Mouse (Mus musculus) limb, embryonic 14.5 days (tissue): ENCODE data around the gene Nlrx1. TPM values are rescaled to one million over a fixed set of nuclear protein-coding genes. Genes with fewer than 3 reads are reported as not detected.

ENCODE experiments used
- ATAC-seq: fragments of 200-750 bp; cut with Nextera tagmentation; 2 replicates; pipeline ENCODE4 v1.8.0; 2017; ENCODE audit warnings: low read depth, moderate number of reproducible peaks, moderate TSS enrichment; ENCODE audit not compliant: low FRiP score
- DNase-seq: peaks from one replicate; pipeline ENCODE4 v3.0.0-alpha.2; 2015; ENCODE audit warnings: low spot score
- H3K27ac ChIP-seq: fragments of 300-500 bp; sonication (generic); replicated peaks from 2 replicates; pipeline ENCODE4 v1.5.1; 2014; ENCODE audit warnings: low read depth, mild to moderate bottlenecking, low read length, moderate library complexity, mixed read lengths
- H3K27me3 ChIP-seq: fragments of 300-500 bp; sonication (generic); 2 replicates; pipeline ENCODE4 v1.6.1; 2014; ENCODE audit warnings: low read length, mixed read lengths; ENCODE audit not compliant: control insufficient read depth, insufficient read depth
- H3K36me3 ChIP-seq: fragments of 300-500 bp; sonication (generic); 2 replicates; pipeline ENCODE4 v1.6.1; 2014; ENCODE audit warnings: mild to moderate bottlenecking, low read length, moderate library complexity, mixed read lengths; ENCODE audit not compliant: control insufficient read depth, insufficient read depth
- H3K4me1 ChIP-seq: fragments of 300-500 bp; sonication (generic); 2 replicates; pipeline ENCODE4 v1.6.1; 2014; ENCODE audit warnings: antibody characterized with exemption, low read length, mixed read lengths; ENCODE audit not compliant: control insufficient read depth, insufficient read depth
- H3K4me2 ChIP-seq: fragments of 300-500 bp; sonication (generic); replicated peaks from 2 replicates; pipeline ENCODE4 v1.6.1; 2014; ENCODE audit warnings: low read depth, mild to moderate bottlenecking, low read length, moderate library complexity; ENCODE audit not compliant: severe bottlenecking
- H3K4me3 ChIP-seq: fragments of 300-500 bp; sonication (generic); replicated peaks from 2 replicates; pipeline ENCODE4 v1.5.1; 2014; ENCODE audit warnings: low read length
- H3K9ac ChIP-seq: fragments of 300-500 bp; sonication (generic); 2 replicates; pipeline ENCODE4 v1.6.1; 2014; ENCODE audit warnings: mild to moderate bottlenecking, low read depth, low read length, moderate library complexity; ENCODE audit not compliant: severe bottlenecking
- H3K9me3 ChIP-seq: fragments of 300-500 bp; sonication (generic); 2 replicates; pipeline ENCODE4 v1.6.1; 2016; ENCODE audit warnings: low read length; ENCODE audit not compliant: control insufficient read depth
- POLR2A ChIP-seq: fragments of 200-500 bp; IDR thresholded peaks from 2 replicates; pipeline ENCODE4 v1.8.0; 2012; ENCODE audit warnings: inconsistent platforms, mild to moderate bottlenecking, moderate library complexity, borderline replicate concordance; ENCODE audit not compliant: insufficient read depth, insufficient read length; ENCODE audit errors: extremely low read depth
- WGBS: fragments of 180-500 bp; shearing (Covaris S2); extraction: QIAGEN DNeasy Blood & Tissue Kit; methylation state at CpG from one replicate; pipeline ENCODE4 v1.1.7; 2014; 5-methylcytosine and 5-hydroxymethylcytosine counted together
- polyA plus RNA-seq, 2 experiments: library from polyadenylated mRNA; depleted of rRNA in 1 of 2; stranded (reverse) in 1 of 2; unstranded in 1 of 2; fragments of >200 nt; fragmentation: Nextera tagmentation in 1 of 2; extraction: Ambion mirVana in 1 of 2; gene quantifications; 2 replicates each; pipeline versions ENCODE4 v1.2.1 to v1.2.3; 2012 to 2014

Gene Nlrx1
- polyA plus RNA-seq, 2 experiments = 8.6 to 13.5 TPM

DNA sequence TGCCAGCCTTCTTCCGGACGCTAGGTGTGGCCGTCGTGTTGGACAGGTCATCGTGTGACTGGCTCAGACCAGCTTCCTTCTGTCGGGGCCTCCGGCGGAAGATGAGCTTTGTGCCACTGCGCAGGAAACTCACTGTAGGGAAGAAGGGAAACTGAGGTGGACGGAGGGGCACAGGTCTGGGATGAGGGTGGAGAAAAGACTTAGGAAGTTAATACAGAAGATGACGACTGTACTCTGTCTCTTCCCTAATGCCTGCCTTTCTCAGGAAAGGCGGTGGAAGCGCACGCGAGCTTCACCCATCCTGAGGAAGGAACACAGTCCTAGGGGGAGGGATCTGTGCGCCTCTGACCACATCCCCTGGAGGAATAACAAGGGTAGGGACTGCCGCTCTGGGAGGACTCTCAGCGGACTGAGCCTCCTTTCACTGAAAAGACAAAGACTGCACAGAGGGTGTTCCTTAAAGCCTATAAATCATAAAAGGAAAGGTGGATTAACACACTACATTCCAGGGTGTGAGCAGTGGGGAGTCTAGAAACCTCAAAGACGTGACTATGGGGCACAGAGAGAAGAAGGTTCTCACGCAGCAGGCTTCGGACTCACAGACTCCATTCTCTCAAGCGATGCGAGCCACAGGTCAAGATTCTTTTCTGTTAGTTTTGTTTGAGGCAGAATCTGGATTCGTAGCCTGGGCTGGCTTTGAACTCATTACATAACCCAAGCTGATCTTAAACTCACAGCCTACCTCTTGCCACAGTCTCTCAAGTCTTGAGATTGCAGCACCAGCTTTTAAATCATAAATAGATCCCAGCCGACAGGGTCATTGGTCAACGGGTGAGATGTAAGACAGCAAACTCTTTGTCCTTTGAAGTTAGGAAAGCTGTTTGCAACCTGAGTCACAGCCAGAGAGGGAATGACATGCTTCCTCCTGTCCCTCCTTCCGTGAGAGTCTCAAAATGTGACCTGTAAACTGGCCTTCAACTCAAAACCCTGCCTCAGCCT is 43.0 kb upstream of the Nlrx1 start:
- H3K4me1 ChIP-seq = no peaks in the 10 kb centered on the region
- 0 out of 2 replicates have a peak overlapping the region, but pooled peaks have one; percentile 13 for H3K4me2 ChIP-seq
- ATAC-seq = no peak
- TF ChIP-seq POLR2A = no peak
- no peaks in the 10 kb centered on the region for H3K9me3 ChIP-seq
- no peaks in the 10 kb centered on the region for H3K27me3 ChIP-seq
- H3K9ac ChIP-seq = peak overlapping the region; percentile 28; the same call in 1 of the 2 replicates
- no peak overlapping the region for H3K4me3 ChIP-seq
- no peak for DNase-seq
- H3K36me3 ChIP-seq = peaks cover 50% of the 10 kb centered on the region
- 14% methylated on average over 27 of the region's 27 CpGs for WGBS
- H3K27ac ChIP-seq = no peak overlapping the region

- peak overlapping the region; percentile 28; the same call in 1 of the 2 replicates for H3K9ac ChIP-seq
- WGBS = 33% methylated on average over 10 of the region's 10 CpGs
- no peak for ATAC-seq
Observed at GRCm38 (mm10) chr9:44310750-44311135, 42.3 kb upstream of the Nlrx1 start.

DNA sequence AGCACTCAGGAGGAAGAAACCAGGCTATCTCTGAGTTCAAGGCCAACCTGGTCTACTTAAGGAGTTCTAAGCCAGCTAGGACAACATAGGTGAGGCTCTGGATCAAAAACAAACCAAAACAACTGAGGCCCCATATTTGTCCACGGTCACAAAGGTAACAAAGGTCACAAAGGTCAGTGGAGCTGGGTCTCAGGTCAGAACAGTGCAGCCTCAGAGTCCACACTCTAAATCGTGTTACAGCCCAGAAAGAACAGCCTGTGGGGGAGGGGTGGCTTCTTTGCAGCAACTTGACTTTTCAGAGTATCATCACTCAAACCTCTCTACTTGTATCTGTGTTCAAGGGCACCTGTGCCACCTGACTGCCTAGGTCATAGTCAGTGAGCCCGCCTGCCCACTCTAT is 41.4 kb upstream of the Nlrx1 start:
- no peaks in the 10 kb centered on the region for H3K27me3 ChIP-seq
- no peak overlapping the region for H3K4me3 ChIP-seq
- H3K4me1 ChIP-seq = peaks cover 1% of the 10 kb centered on the region
- ATAC-seq (no peak), DNase-seq (no peak)
- no peaks in the 10 kb centered on the region for H3K9me3 ChIP-seq
- no peak overlapping the region for H3K4me2 ChIP-seq
- no peak overlapping the region for H3K9ac ChIP-seq
- 58% methylated on average over 3 of the region's 3 CpGs for WGBS
- H3K36me3 ChIP-seq = peaks cover 34% of the 10 kb centered on the region
- no peak for TF ChIP-seq POLR2A
- no peak overlapping the region for H3K27ac ChIP-seq

More at GRCm38 (mm10) chr9:44310750-44311135, 42.3 kb upstream of the Nlrx1 start:
- no peaks in the 10 kb centered on the region for H3K4me1 ChIP-seq
- H3K36me3 ChIP-seq = peaks cover 43% of the 10 kb centered on the region
- no peaks in the 10 kb centered on the region for H3K9me3 ChIP-seq
- no peak overlapping the region for H3K27ac ChIP-seq
- TF ChIP-seq POLR2A = no peak
- H3K4me3 ChIP-seq = no peak overlapping the region
- 0 out of 2 replicates have a peak overlapping the region, but pooled peaks have one; percentile 13 for H3K4me2 ChIP-seq
- DNase-seq = no peak
- no peaks in the 10 kb centered on the region for H3K27me3 ChIP-seq

DNA sequence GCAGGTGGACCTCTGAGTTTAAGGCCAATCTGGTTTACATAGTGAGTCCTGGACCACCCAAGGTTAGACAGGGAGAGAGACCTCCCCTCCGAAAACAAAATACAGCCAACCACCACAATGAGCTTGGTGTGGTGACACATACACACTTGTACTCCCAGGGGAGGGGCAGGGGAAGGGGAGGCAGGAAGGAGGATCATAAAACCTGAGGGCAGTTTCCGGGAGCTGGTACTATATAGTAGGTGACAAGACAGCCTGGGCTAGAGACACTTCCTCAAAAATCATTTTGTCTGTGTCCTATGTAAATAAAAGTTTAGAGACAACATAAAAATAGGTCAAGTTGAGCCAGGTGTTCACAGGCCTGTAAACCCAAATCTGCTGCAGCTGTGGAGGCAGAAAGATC is 38.8 kb upstream of the Nlrx1 start:
- WGBS = 69% methylated on average over 2 of the region's 2 CpGs
- ATAC-seq = no peak

DNA sequence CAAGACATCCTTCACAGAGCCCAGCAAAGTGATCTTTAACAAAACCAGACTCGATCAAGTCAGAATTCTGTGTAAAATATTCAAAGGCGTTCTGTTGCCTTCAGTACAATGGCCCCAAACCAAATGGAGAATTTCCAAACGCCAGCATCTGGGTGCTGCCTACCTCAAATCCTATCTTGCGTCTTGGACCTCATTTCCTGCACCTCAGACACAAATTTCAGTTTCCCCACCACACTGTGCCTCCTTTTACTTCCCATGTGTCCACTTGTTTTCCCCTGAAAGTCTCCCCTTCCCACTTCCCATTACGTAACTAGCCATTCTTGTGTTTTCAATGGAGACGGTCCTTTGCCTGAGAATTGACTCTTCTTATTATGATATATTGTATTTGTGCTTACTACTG is 38.1 kb upstream of the Nlrx1 start:
- no peak for DNase-seq
- Histone ChIP-seq H3K4me2 (no peak overlapping the region), H3K9ac (no peak overlapping the region), H3K4me3 (no peak overlapping the region), H3K27me3 (no peaks in the 10 kb centered on the region), H3K9me3 (no peaks in the 10 kb centered on the region), H3K4me1 (peaks cover 5% of the 10 kb centered on the region), H3K27ac (no peak overlapping the region), H3K36me3 (peaks cover 27% of the 10 kb centered on the region)
- ATAC-seq = no peak
- no peak for TF ChIP-seq POLR2A
- WGBS = 90% methylated on average over 6 of the region's 6 CpGs

More for the DNA sequence above, 38.8 kb upstream of the Nlrx1 start:
- H3K27ac ChIP-seq = no peak overlapping the region
- H3K4me2 ChIP-seq = no peak overlapping the region
- TF ChIP-seq POLR2A = no peak
- DNase-seq = no peak
- H3K9me3 ChIP-seq = no peaks in the 10 kb centered on the region
- no peak overlapping the region for H3K4me3 ChIP-seq
- H3K4me1 ChIP-seq = peaks cover 5% of the 10 kb centered on the region
- H3K36me3 ChIP-seq = peaks cover 24% of the 10 kb centered on the region
- H3K27me3 ChIP-seq = no peaks in the 10 kb centered on the region
- no peak overlapping the region for H3K9ac ChIP-seq
